Mouse (Mus musculus) E14TG2a.4 (cell line): ENCODE results near the gene Zfp235.

Source experiments
- H3K27me3 ChIP-seq: 2 replicates; pipeline ENCODE4 v1.6.1; 2014; ENCODE audit warnings: low read length, control low read depth; ENCODE audit not compliant: insufficient read depth
- H3K36me3 ChIP-seq: 2 replicates; pipeline ENCODE4 v1.6.1; 2014; ENCODE audit warnings: low read length, control low read depth; ENCODE audit not compliant: insufficient read depth
- H3K4me1 ChIP-seq: replicated peaks from 2 replicates; pipeline ENCODE4 v1.6.1; 2014; ENCODE audit warnings: low read depth, low read length, control low read depth
- H3K4me3 ChIP-seq: replicated peaks from 2 replicates; pipeline ENCODE4 v1.5.1; 2014; ENCODE audit warnings: mild to moderate bottlenecking, low read length
- H3K9me3 ChIP-seq: 2 replicates; pipeline ENCODE4 v1.6.1; 2014; ENCODE audit warnings: low read length, control low read depth
- CTCF ChIP-seq: conservative IDR thresholded peaks from 2 replicates; pipeline ENCODE4 v1.5.1; 2014; ENCODE audit warnings: low read length
- NANOG ChIP-seq: IDR thresholded peaks from 2 replicates; pipeline ENCODE4 v1.6.1; 2014; ENCODE audit warnings: borderline replicate concordance, low read length, mixed read lengths
- POU5F1 ChIP-seq: IDR thresholded peaks from 2 replicates; pipeline ENCODE4 v1.6.1; 2014; ENCODE audit warnings: low read length, borderline replicate concordance

Gene Zfp235

GRCm38 (mm10) chr7:24187611-24188010 lies 53.6 kb downstream of the Zfp235 start:
- H3K27me3 ChIP-seq, result no peaks in the 10 kb centered on the region
- 0 out of 2 replicates have a peak, but pooled peaks cover 4% of the 10 kb centered on the region for H3K4me1 ChIP-seq
- TF ChIP-seq NANOG, result no peak
- TF ChIP-seq POU5F1, result no peak
- TF ChIP-seq CTCF, result no peak
- H3K36me3 ChIP-seq, result no peaks in the 10 kb centered on the region
- no peaks in the 10 kb centered on the region for H3K9me3 ChIP-seq
- no peak overlapping the region for H3K4me3 ChIP-seq

DNA sequence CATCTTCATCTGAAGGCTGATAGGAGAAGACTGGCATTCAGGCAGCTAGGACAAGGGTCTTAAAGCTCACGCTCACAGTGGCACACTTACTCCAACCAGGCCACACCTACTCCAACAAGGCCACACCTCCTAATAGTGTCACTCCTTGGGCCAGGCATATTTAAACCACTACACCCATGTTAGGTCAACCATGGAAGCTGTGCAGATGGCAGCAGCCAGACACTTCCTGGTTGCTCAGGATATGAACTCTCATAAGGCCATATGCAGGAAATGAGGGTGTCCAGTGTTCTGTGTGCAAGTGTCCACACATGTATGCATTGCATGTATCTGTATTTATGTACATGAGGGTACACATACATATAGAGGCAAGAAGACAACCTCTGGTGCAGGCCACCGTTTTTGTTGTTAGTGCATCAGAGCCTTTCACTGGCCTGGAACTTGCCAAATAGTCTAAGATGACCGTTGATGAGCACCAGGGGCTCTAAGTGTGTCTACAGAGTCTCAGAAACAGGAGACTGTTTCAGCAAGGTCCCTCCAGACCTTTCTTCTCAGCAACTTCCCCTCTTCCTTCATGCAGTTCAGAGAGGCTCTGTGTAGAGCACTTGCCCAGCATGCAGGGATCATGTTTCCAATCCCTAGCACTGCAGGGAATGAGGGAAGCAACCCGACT lies 55.1 kb downstream of the Zfp235 start:
- H3K9me3 ChIP-seq, result no peaks in the 10 kb centered on the region
- TF ChIP-seq NANOG (no peak), POU5F1 (no peak), CTCF (no peak)
- no peaks in the 10 kb centered on the region for H3K36me3 ChIP-seq
- 0 out of 2 replicates have a peak, but pooled peaks cover 6% of the 10 kb centered on the region for H3K4me1 ChIP-seq
- no peak overlapping the region for H3K4me3 ChIP-seq
- no peaks in the 10 kb centered on the region for H3K27me3 ChIP-seq

GRCm38 (mm10) chr7:24189571-24189944 lies 55.6 kb downstream of the Zfp235 start:
- Histone ChIP-seq H3K4me3 (no peak overlapping the region), H3K27me3 (no peaks in the 10 kb centered on the region), H3K9me3 (no peaks in the 10 kb centered on the region), H3K4me1 (0 out of 2 replicates have a peak, but pooled peaks cover 8% of the 10 kb centered on the region), H3K36me3 (no peaks in the 10 kb centered on the region)
- TF ChIP-seq CTCF (no peak), NANOG (no peak), POU5F1 (no peak)

DNA sequence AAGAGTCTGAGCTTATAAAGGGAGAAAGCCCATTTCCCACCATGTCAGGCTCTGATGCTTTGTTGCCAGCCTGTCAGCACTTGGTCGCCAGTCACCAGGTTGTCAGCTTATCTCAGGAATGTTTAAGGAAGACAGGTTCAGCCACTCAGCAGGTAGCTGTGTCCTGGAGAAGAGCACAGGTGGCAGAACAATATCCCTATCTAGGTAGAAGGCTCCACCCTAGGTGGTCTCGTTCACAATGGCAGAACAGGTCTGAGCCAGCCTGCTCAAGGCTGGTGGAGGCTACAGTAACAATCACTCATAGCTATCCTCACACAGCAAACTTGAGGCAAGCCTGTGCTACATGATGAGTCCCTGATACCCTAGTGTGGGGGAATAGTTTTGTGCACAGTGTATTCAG lies 57.4 kb downstream of the Zfp235 start:
- 0 out of 2 replicates have a peak, but pooled peaks cover 8% of the 10 kb centered on the region for H3K4me1 ChIP-seq
- TF ChIP-seq NANOG (no peak), POU5F1 (no peak), CTCF (no peak)
- H3K27me3 ChIP-seq, result no peaks in the 10 kb centered on the region
- H3K36me3 ChIP-seq, result no peaks in the 10 kb centered on the region
- H3K4me3 ChIP-seq, result no peak overlapping the region
- H3K9me3 ChIP-seq, result no peaks in the 10 kb centered on the region
